In genomic region chr2:125540579-125540978, GRCm38 (mm10) we compare ENCODE assay signal across 31 mouse cellular contexts. TPM values are rescaled to one million over a fixed set of nuclear protein-coding genes. Genes with fewer than 3 reads are reported as not detected.
DNase-seq lines count a peak whose midpoint lies in the region; ATAC-seq and TF ChIP-seq lines count a peak whose summit lies in the region.
"Had no signal": no experiment of that assay in that cellular context is flagged by ENCODE, and none has a peak within 500 bp of the region (broad histone marks: within the 10 kb centered on the region; RNA-seq: fewer than 3 reads in every experiment).

No protein-coding gene starts in this region.

- no peak overlapping the region for H3ac ChIP-seq in myocyte (ENCODE audit: control insufficient read depth, insufficient read length)

- peak overlapping the region; percentile 72 for H3K4me2 ChIP-seq in myocyte (ENCODE audit: low read depth)
- no peak overlapping the region for H3K4me2 ChIP-seq in hindbrain, embryonic 14.5 days (replicated peaks)
- H3K4me2 ChIP-seq: embryonic facial prominence, embryonic 13.5 days; heart, embryonic 15.5 days; hindbrain, embryonic 12.5 days; limb, embryonic 15.5 days; liver, embryonic 13.5 days; midbrain, embryonic 12.5 days; neural tube, embryonic 13.5 days had no signal

- H3K4me1 ChIP-seq in heart, embryonic 10.5 days: no peaks in the 10 kb centered on the region
- H3K4me1 ChIP-seq in hindbrain, embryonic 14.5 days (replicated peaks; ENCODE audit: control insufficient read depth, insufficient read depth, low read length): no peaks in the 10 kb centered on the region
- H3K4me1 ChIP-seq: embryonic facial prominence, embryonic 13.5 days; heart, embryonic 15.5 days; hindbrain, embryonic 12.5 days; limb, embryonic 10.5 days; limb, embryonic 15.5 days; liver, embryonic 13.5 days; megakaryocyte, embryonic 14.5 days; midbrain, embryonic 12.5 days; neural tube, embryonic 13.5 days had no signal

- H3K36me3 ChIP-seq in heart, embryonic 10.5 days: no peaks in the 10 kb centered on the region
- H3K36me3 ChIP-seq in myocyte (ENCODE audit: control insufficient read depth, insufficient read depth): no peaks in the 10 kb centered on the region
- no peaks in the 10 kb centered on the region for H3K36me3 ChIP-seq in hindbrain, embryonic 14.5 days (replicated peaks; ENCODE audit: control insufficient read depth, insufficient read depth)
- H3K36me3 ChIP-seq: embryonic facial prominence, embryonic 13.5 days; G1E; heart, embryonic 15.5 days; hindbrain, embryonic 12.5 days; limb, embryonic 10.5 days; limb, embryonic 15.5 days; liver, embryonic 13.5 days; midbrain, embryonic 12.5 days; neural tube, embryonic 13.5 days had no signal

- 82% methylated on average over 7 of the region's 7 CpGs for WGBS in heart, embryonic 10.5 days
- 82% methylated on average over 7 of the region's 7 CpGs for WGBS in hindbrain, embryonic 14.5 days

- H3K4me3 ChIP-seq in heart, embryonic 10.5 days: no peak overlapping the region
- no peak overlapping the region for H3K4me3 ChIP-seq in myocyte
- H3K4me3 ChIP-seq in hindbrain, embryonic 14.5 days (replicated peaks; ENCODE audit: low read length): no peak overlapping the region
- H3K4me3 ChIP-seq: embryonic facial prominence, embryonic 13.5 days; heart, adult 2 months; heart, embryonic 15.5 days; hindbrain, embryonic 12.5 days; limb, embryonic 10.5 days; limb, embryonic 15.5 days; liver, embryonic 13.5 days; megakaryocyte, embryonic 14.5 days; midbrain, embryonic 12.5 days; neural tube, embryonic 13.5 days had no signal

- no peaks in the 10 kb centered on the region for H3K79me2 ChIP-seq in myocyte (ENCODE audit: control insufficient read depth, insufficient read depth)

- no peaks in the 10 kb centered on the region for H3K9me3 ChIP-seq in heart, embryonic 10.5 days
- H3K9me3 ChIP-seq in hindbrain, embryonic 14.5 days (ENCODE audit: control insufficient read depth, low read length): no peaks in the 10 kb centered on the region
- H3K9me3 ChIP-seq: embryonic facial prominence, embryonic 13.5 days; G1E; heart, embryonic 15.5 days; hindbrain, embryonic 12.5 days; limb, embryonic 10.5 days; limb, embryonic 15.5 days; liver, embryonic 13.5 days; midbrain, embryonic 12.5 days; neural tube, embryonic 13.5 days had no signal

- DNase-seq in heart, adult 8-10 months (ENCODE audit: low spot score): peak; percentile 18
- DNase-seq in heart, embryonic 10.5 days (ENCODE audit: low spot score): no peak
- DNase-seq in 3T3-L1 (ENCODE audit: low read depth, low spot score): peak; percentile 81
- DNase-seq in Muller cell, postnatal 12 days (ENCODE audit: inconsistent ontology term): peak; percentile 80
- DNase-seq in hindbrain, embryonic 14.5 days (ENCODE audit: low spot score): no peak
- DNase-seq in c-Kit-positive CD71-positive TER-119-positive erythroid progenitor cells, embryonic 14.5 days (ENCODE audit: low spot score): no peak
- DNase-seq: adrenal gland, adult 2 months; cerebellum, adult 8-10 months; cerebellum, postnatal 36 days; embryo, embryonic 11 days; gastrocnemius, postnatal 25 days; layer of hippocampus, adult 9-11 months; liver, embryonic 13.5 days; lung, adult 18-20 months; lung, postnatal 4 days; right cerebral cortex, postnatal 4 days; thymus, adult 2 months had no signal

- no peaks in the 10 kb centered on the region for H3K27me3 ChIP-seq in heart, embryonic 10.5 days (ENCODE audit: insufficient read depth, poor library complexity, severe bottlenecking)
- no peaks in the 10 kb centered on the region for H3K27me3 ChIP-seq in myocyte (ENCODE audit: control insufficient read depth, insufficient read depth, insufficient read length)
- no peaks in the 10 kb centered on the region for H3K27me3 ChIP-seq in hindbrain, embryonic 14.5 days (ENCODE audit: control insufficient read depth, insufficient read depth, low read length)
- H3K27me3 ChIP-seq: embryonic facial prominence, embryonic 13.5 days; heart, embryonic 15.5 days; hindbrain, embryonic 12.5 days; limb, embryonic 15.5 days; liver, embryonic 13.5 days; midbrain, embryonic 12.5 days; neural tube, embryonic 13.5 days had no signal

- no peak for ATAC-seq in hindbrain, embryonic 14.5 days (ENCODE audit: low FRiP score)
- ATAC-seq: activated CD4-positive, CD25-positive, alpha-beta regulatory T cell, adult 4 months; forebrain, embryonic 14.5 days; intestine, embryonic 16.5 days had no signal

- H3K27ac ChIP-seq in heart, embryonic 10.5 days: no peak overlapping the region
- H3K27ac ChIP-seq in hindbrain, embryonic 14.5 days: no peak overlapping the region
- H3K27ac ChIP-seq: embryonic facial prominence, embryonic 13.5 days; heart, adult 2 months; heart, embryonic 15.5 days; hindbrain, embryonic 12.5 days; limb, embryonic 10.5 days; limb, embryonic 15.5 days; liver, embryonic 13.5 days; midbrain, embryonic 12.5 days; neural tube, embryonic 13.5 days had no signal

- TF ChIP-seq POLR2A in myocyte (IDR thresholded peaks at IDR 0.05; ENCODE audit: insufficient read length, low read depth): no peak

- H3K9ac ChIP-seq in hindbrain, embryonic 14.5 days: no peak overlapping the region
- H3K9ac ChIP-seq: embryonic facial prominence, embryonic 13.5 days; heart, embryonic 15.5 days; hindbrain, embryonic 12.5 days; limb, embryonic 15.5 days; liver, embryonic 13.5 days; midbrain, embryonic 12.5 days; neural tube, embryonic 13.5 days had no signal

TF ChIP-seq in myocyte, 11 proteins besides CTCF, POLR2A, EP300 and RAD21:
- TF ChIP-seq SRF (IDR thresholded peaks at IDR 0.05; ENCODE audit: control insufficient read depth, insufficient read length, low read depth) (no peak), TCF12 (IDR thresholded peaks at IDR 0.05; ENCODE audit: insufficient read depth, poor library complexity, severe bottlenecking) (peak; percentile 19), CEBPB (IDR thresholded peaks at IDR 0.05; ENCODE audit: insufficient read depth, poor library complexity, severe bottlenecking) (0 out of 2 replicates have a peak, but pooled peaks have one; percentile 13), MYOG (IDR thresholded peaks at IDR 0.05; ENCODE audit: control insufficient read depth in 1 of 3, insufficient read depth in 1 of 3, insufficient read length in 2 of 3, low read depth in 2 of 3) (no peak), TCF3 (IDR thresholded peaks at IDR 0.05; ENCODE audit: insufficient read length, low read depth) (no peak), MAX (IDR thresholded peaks at IDR 0.05; ENCODE audit: low read depth) (no peak), MYOD1 (IDR thresholded peaks at IDR 0.05; ENCODE audit: control insufficient read depth in 1 of 3, insufficient read length in 2 of 3, low read depth in 2 of 3) (peak in 1 of 3 experiments; percentile 13)

RNA-seq across cellular contexts. Expression of gene Fbn1, which starts 32.8 kb away (rescaled TPM):
- 10 to 100 TPM; 17.4 to 32.9 (median 23.8) TPM for total RNA-seq in heart, adult 8-10 months (2022)
- 16.8 and 20.0 TPM in 2 replicates for polyA plus RNA-seq in heart, embryonic 10.5 days (2016; fragmentation: Nextera tagmentation; extraction: Ambion mirVana)
- polyA plus RNA-seq in myocyte (2012; fragmentation: generic; extraction: Trizol): 125 TPM
- polyA plus RNA-seq in hindbrain, embryonic 14.5 days (2014; fragmentation: Nextera tagmentation; extraction: Ambion mirVana): 5.4 and 6.7 TPM in 2 replicates
- polyA plus RNA-seq: activated CD4-positive, CD25-positive, alpha-beta regulatory T cell, adult 4 months; G1E had no signal

RNA-seq across cellular contexts. Expression of gene Gm9913, which starts 35.7 kb away (rescaled TPM):
- under 1 TPM; 0.09 to 0.14 (median 0.10) TPM for total RNA-seq in heart, adult 8-10 months (2022)
- polyA plus RNA-seq in heart, embryonic 10.5 days (2016; fragmentation: Nextera tagmentation; extraction: Ambion mirVana): 0.46 and 0.58 TPM in 2 replicates
- 0.37 TPM for polyA plus RNA-seq in myocyte (2012; fragmentation: generic; extraction: Trizol)
- not detected in 2 replicates for polyA plus RNA-seq in hindbrain, embryonic 14.5 days (2014; fragmentation: Nextera tagmentation; extraction: Ambion mirVana)
- total RNA-seq: adrenal gland, adult 2 months; G1E had no signal
- polyA plus RNA-seq: activated CD4-positive, CD25-positive, alpha-beta regulatory T cell, adult 4 months; adrenal gland, adult 2 months; G1E; liver, embryonic 13.5 days; neural tube, embryonic 13.5 days had no signal

Comparison
In these comparisons a context has a peak if more than half of its experiments do, and no peak if none do; other contexts are left out.
1. DNase-seq: peak in heart, adult 8-10 months (single experiment), 3T3-L1 (single experiment) and Muller cell, postnatal 12 days (single experiment); none in heart, embryonic 10.5 days (single experiment), hindbrain, embryonic 14.5 days (single experiment) and c-Kit-positive CD71-positive TER-119-positive erythroid progenitor cells, embryonic 14.5 days (single experiment).